27 mouse cellular contexts compared by ENCODE assay signal in the genomic region with DNA sequence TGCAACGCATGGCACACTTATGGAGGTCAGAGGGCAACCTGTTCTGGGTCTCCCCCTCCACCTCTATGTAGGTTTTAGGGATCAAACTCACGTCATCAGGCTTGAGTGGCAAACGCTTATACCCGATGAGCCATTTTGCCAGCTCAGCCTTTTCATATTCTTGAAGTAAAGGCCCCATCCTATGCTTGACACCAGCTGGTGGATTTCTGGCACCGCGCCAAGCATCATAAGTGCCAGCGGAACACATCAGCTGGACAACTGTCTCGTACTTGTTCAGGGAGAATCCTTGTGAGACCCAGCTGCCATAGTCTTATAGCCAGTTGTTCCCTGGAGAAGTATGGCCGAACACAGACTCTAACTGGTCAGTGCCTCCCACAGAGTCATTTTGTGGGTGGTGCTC. TPM values are rescaled to one million over a fixed set of nuclear protein-coding genes. Genes with fewer than 3 reads are reported as not detected.
DNase-seq lines count a peak whose midpoint lies in the region; ATAC-seq and TF ChIP-seq lines count a peak whose summit lies in the region.
"Had no signal": no experiment of that assay in that cellular context is flagged by ENCODE, and none has a peak within 500 bp of the region (broad histone marks: within the 10 kb centered on the region; RNA-seq: fewer than 3 reads in every experiment).

No protein-coding gene starts in this region.

- H3K27ac ChIP-seq in hindbrain, postnatal 0 days, result no peak overlapping the region
- no peak overlapping the region for H3K27ac ChIP-seq in hindbrain, embryonic 11.5 days (ENCODE audit: low read depth, low read length)
- no peak overlapping the region for H3K27ac ChIP-seq in midbrain, embryonic 14.5 days (replicated peaks; ENCODE audit: low read depth, low read length)
- H3K27ac ChIP-seq in midbrain, embryonic 10.5 days (replicated peaks), result no peak overlapping the region
- H3K27ac ChIP-seq in gastrocnemius, adult 2 months, result no peak overlapping the region
- H3K27ac ChIP-seq: embryonic facial prominence, embryonic 12.5 days; forebrain, embryonic 13.5 days; hindbrain, embryonic 12.5 days; limb, embryonic 10.5 days; liver, embryonic 15.5 days; macrophage had no signal

- peak; percentile 60 to 67 for DNase-seq in cerebellum, postnatal 10 days
- DNase-seq in cerebellum, adult 11-12 months, result no peak
- peak; percentile 65 for DNase-seq in hindbrain, postnatal 0 days (ENCODE audit: low spot score)
- no peak for DNase-seq in hindbrain, embryonic 11.5 days (ENCODE audit: low spot score)
- peak; percentile 71 for DNase-seq in midbrain, embryonic 14.5 days
- no peak for DNase-seq in midbrain, embryonic 10.5 days (ENCODE audit: low spot score)
- peak; percentile 45 for DNase-seq in MN1 (ENCODE audit: low spot score)
- DNase-seq in gastrocnemius, adult 2 months, result no peak
- DNase-seq: adrenal gland, postnatal 14 days; cerebellum, adult 9-11 months; heart, postnatal 10 days; kidney, adult 8-10 months; kidney, postnatal 10 days; liver; spleen, adult 18-20 months had no signal

- TF ChIP-seq CTCF in hindbrain, postnatal 0 days (IDR thresholded peaks at IDR 0.05; ENCODE audit: low read depth), result no peak
- no peak for TF ChIP-seq CTCF in gastrocnemius, adult 2 months (IDR thresholded peaks at IDR 0.05)

- H3K27me3 ChIP-seq in hindbrain, postnatal 0 days (ENCODE audit: insufficient read depth, low read length), result no peaks in the 10 kb centered on the region
- H3K27me3 ChIP-seq in hindbrain, embryonic 11.5 days (ENCODE audit: control insufficient read depth, insufficient read depth, low read length), result no peaks in the 10 kb centered on the region
- no peaks in the 10 kb centered on the region for H3K27me3 ChIP-seq in midbrain, embryonic 14.5 days (ENCODE audit: control insufficient read depth, insufficient read depth, low read length)
- H3K27me3 ChIP-seq in midbrain, embryonic 10.5 days (ENCODE audit: low read depth, poor library complexity, severe bottlenecking), result no peaks in the 10 kb centered on the region
- H3K27me3 ChIP-seq: embryonic facial prominence, embryonic 12.5 days; hindbrain, embryonic 12.5 days; liver, embryonic 15.5 days had no signal

- H3K9me3 ChIP-seq in hindbrain, postnatal 0 days (ENCODE audit: low read length), result no peaks in the 10 kb centered on the region
- no peaks in the 10 kb centered on the region for H3K9me3 ChIP-seq in hindbrain, embryonic 11.5 days (ENCODE audit: control insufficient read depth, low read length)
- H3K9me3 ChIP-seq in midbrain, embryonic 14.5 days (ENCODE audit: control insufficient read depth, low read length), result no peaks in the 10 kb centered on the region
- H3K9me3 ChIP-seq in midbrain, embryonic 10.5 days (replicated peaks), result no peaks in the 10 kb centered on the region
- H3K9me3 ChIP-seq: embryonic facial prominence, embryonic 12.5 days; forebrain, embryonic 13.5 days; heart, embryonic 12.5 days; hindbrain, embryonic 12.5 days; limb, embryonic 10.5 days; liver, embryonic 15.5 days had no signal

- H3K4me3 ChIP-seq in hindbrain, postnatal 0 days (ENCODE audit: low read length), result no peak overlapping the region
- no peak overlapping the region for H3K4me3 ChIP-seq in hindbrain, embryonic 11.5 days (ENCODE audit: low read depth, low read length)
- H3K4me3 ChIP-seq in midbrain, embryonic 14.5 days (replicated peaks; ENCODE audit: low read depth, low read length), result no peak overlapping the region
- H3K4me3 ChIP-seq in midbrain, embryonic 10.5 days, result no peak overlapping the region
- no peak overlapping the region for H3K4me3 ChIP-seq in gastrocnemius, adult 2 months
- H3K4me3 ChIP-seq: embryonic facial prominence, embryonic 12.5 days; erythroblast, embryonic 14.5 days; forebrain, embryonic 13.5 days; heart, embryonic 12.5 days; hindbrain, embryonic 12.5 days; limb, embryonic 10.5 days; liver, embryonic 15.5 days had no signal

- intact Hi-C loops in gastrocnemius, adult 2 months (cut with DNase I), result no loop called here

- ATAC-seq in hindbrain, postnatal 0 days, result no peak
- ATAC-seq in hindbrain, embryonic 11.5 days (ENCODE audit: low FRiP score), result no peak
- ATAC-seq in midbrain, embryonic 14.5 days (ENCODE audit: low FRiP score, low TSS enrichment), result no peak
- ATAC-seq: forebrain, embryonic 13.5 days had no signal

- H3K36me3 ChIP-seq in hindbrain, postnatal 0 days (ENCODE audit: insufficient read depth, low read length), result no peaks in the 10 kb centered on the region
- H3K36me3 ChIP-seq in hindbrain, embryonic 11.5 days (ENCODE audit: control insufficient read depth, insufficient read depth, low read length), result no peaks in the 10 kb centered on the region
- no peaks in the 10 kb centered on the region for H3K36me3 ChIP-seq in midbrain, embryonic 14.5 days (ENCODE audit: control insufficient read depth, insufficient read depth, low read length)
- no peaks in the 10 kb centered on the region for H3K36me3 ChIP-seq in midbrain, embryonic 10.5 days
- H3K36me3 ChIP-seq: embryonic facial prominence, embryonic 12.5 days; heart, embryonic 12.5 days; hindbrain, embryonic 12.5 days; limb, embryonic 10.5 days; liver, embryonic 15.5 days had no signal

- H3K9ac ChIP-seq in hindbrain, postnatal 0 days (replicated peaks; ENCODE audit: low read length), result no peak overlapping the region
- H3K9ac ChIP-seq in hindbrain, embryonic 11.5 days (ENCODE audit: low read depth, low read length), result no peak overlapping the region
- no peak overlapping the region for H3K9ac ChIP-seq in midbrain, embryonic 14.5 days (replicated peaks; ENCODE audit: low read length)
- H3K9ac ChIP-seq: embryonic facial prominence, embryonic 12.5 days; forebrain, embryonic 13.5 days; heart, embryonic 12.5 days; hindbrain, embryonic 12.5 days; liver, embryonic 15.5 days had no signal

- no peaks in the 10 kb centered on the region for H3K4me1 ChIP-seq in hindbrain, postnatal 0 days (ENCODE audit: insufficient read depth, low read length)
- no peaks in the 10 kb centered on the region for H3K4me1 ChIP-seq in hindbrain, embryonic 11.5 days (replicated peaks; ENCODE audit: control insufficient read depth, insufficient read depth, low read length)
- no peaks in the 10 kb centered on the region for H3K4me1 ChIP-seq in midbrain, embryonic 14.5 days (ENCODE audit: control insufficient read depth, insufficient read depth, low read length)
- peaks cover 6% of the 10 kb centered on the region for H3K4me1 ChIP-seq in midbrain, embryonic 10.5 days
- H3K4me1 ChIP-seq: liver, embryonic 15.5 days had no signal

- WGBS in hindbrain, postnatal 0 days, result 45% methylated on average over 9 of the region's 9 CpGs
- WGBS in hindbrain, embryonic 11.5 days, result 82% methylated on average over 9 of the region's 9 CpGs
- WGBS in midbrain, embryonic 14.5 days, result 67% methylated on average over 9 of the region's 9 CpGs
- WGBS in midbrain, embryonic 10.5 days, result 90% methylated on average over 9 of the region's 9 CpGs

- H3K4me2 ChIP-seq in hindbrain, postnatal 0 days (ENCODE audit: low read depth, low read length), result no peak overlapping the region
- no peak overlapping the region for H3K4me2 ChIP-seq in hindbrain, embryonic 11.5 days (replicated peaks; ENCODE audit: low read depth, low read length)
- H3K4me2 ChIP-seq in midbrain, embryonic 14.5 days (ENCODE audit: low read length), result no peak overlapping the region
- H3K4me2 ChIP-seq: embryonic facial prominence, embryonic 12.5 days; forebrain, embryonic 13.5 days; heart, embryonic 12.5 days; hindbrain, embryonic 12.5 days; liver, embryonic 15.5 days had no signal

RNA-seq across cellular contexts. Expression of gene Edn2, which starts 57.9 kb away (rescaled TPM):
- total RNA-seq in hindbrain, postnatal 0 days (2014; rRNA removed), result 0.94 TPM in 1 of 2 replicates, not detected in the other
- polyA plus RNA-seq in hindbrain, postnatal 0 days (2015; fragmentation: Nextera tagmentation; extraction: Ambion mirVana), result 0.25 and 0.32 TPM in 2 replicates
- polyA plus RNA-seq in hindbrain, embryonic 11.5 days (2014; fragmentation: Nextera tagmentation; extraction: Ambion mirVana), result not detected in 2 replicates
- 0.18 TPM in 1 of 2 replicates, not detected in the other for polyA plus RNA-seq in midbrain, embryonic 14.5 days (2014; fragmentation: Nextera tagmentation; extraction: Ambion mirVana)
- polyA plus RNA-seq in midbrain, embryonic 10.5 days (2016; fragmentation: Nextera tagmentation; extraction: Ambion mirVana), result not detected in 2 replicates
- not detected for total RNA-seq in gastrocnemius, adult 2 months (2021)
- total RNA-seq: adrenal gland, postnatal 14 days; gastrocnemius, adult 8-10 months; heart, postnatal 10 days; layer of hippocampus, postnatal 10 days; monocyte, adult 5-6 weeks had no signal
- polyA plus RNA-seq: erythroblast, embryonic 14.5 days; hindbrain, embryonic 12.5 days; limb, embryonic 10.5 days; liver, embryonic 15.5 days; macrophage; neural tube, embryonic 11.5 days had no signal

Comparison
In these comparisons a context has a peak if more than half of its experiments do, and no peak if none do; other contexts are left out.
1. DNase-seq: peak in cerebellum, postnatal 10 days (2 of 2), hindbrain, postnatal 0 days (single experiment), midbrain, embryonic 14.5 days (single experiment) and MN1 (single experiment); none in cerebellum, adult 11-12 months (single experiment), hindbrain, embryonic 11.5 days (single experiment), midbrain, embryonic 10.5 days (single experiment) and gastrocnemius, adult 2 months (single experiment).